Comparison of ENCODE assay signal across 12 mouse cellular contexts in genomic region chr16:58481906-58482270, GRCm38 (mm10). TPM values are rescaled to one million over a fixed set of nuclear protein-coding genes. Genes with fewer than 3 reads are reported as not detected.
DNase-seq lines count a peak whose midpoint lies in the region; TF ChIP-seq lines count a peak whose summit lies in the region.
"Had no signal": no experiment of that assay in that cellular context is flagged by ENCODE, and none has a peak within 500 bp of the region (broad histone marks: within the 10 kb centered on the region; RNA-seq: fewer than 3 reads in every experiment).

No protein-coding gene starts in this region.

- H3K4me3 ChIP-seq in layer of hippocampus, adult 2 months = no peak overlapping the region
- H3K4me3 ChIP-seq in CH12.LX (replicated peaks in 1 of 3; ENCODE audit: low read depth in 2 of 3, low read length in 2 of 3, poor library complexity in 1 of 3) = no peak overlapping the region
- H3K4me3 ChIP-seq in brown adipose tissue, adult 24 weeks (ENCODE audit: insufficient read depth, low read depth, low read length) = no peak overlapping the region
- H3K4me3 ChIP-seq: hindbrain, embryonic 12.5 days; midbrain, embryonic 15.5 days had no signal

- peak; percentile 37 to 40 for DNase-seq in heart, adult 18-20 months
- no peak for DNase-seq in heart, postnatal 4 days
- no peak for DNase-seq in layer of hippocampus, adult 2 months (ENCODE audit: low spot score in 2 of 2)
- DNase-seq in layer of hippocampus, adult 9-10 months (ENCODE audit: low spot score) = no peak
- no peak for DNase-seq in CH12.LX (ENCODE audit: extremely low read depth)
- DNase-seq in cerebellum, adult 11 months = no peak
- DNase-seq: cerebellum, adult 8-10 months; lung, adult 2 months; thymus, postnatal 36 days had no signal

- H3K79me2 ChIP-seq in CH12.LX (replicated peaks; ENCODE audit: control insufficient read depth, extremely low read depth, insufficient read depth, poor library complexity, severe bottlenecking) = peaks cover 22% of the 10 kb centered on the region

- in situ Hi-C loops in CH12.LX (cut with MboI; ENCODE audit: low pct_ligation_motif_present, low pct_unique_long_range_greater_than_20kb, low sequenced_read_pairs) = no loop called here

- dilution Hi-C loops in CH12.LX (cut with MboI; ENCODE audit: extremely low pct_ligation_motif_present, extremely low pct_unique_long_range_greater_than_20kb, low sequenced_read_pairs) = no loop called here

- TF ChIP-seq CTCF in layer of hippocampus, adult 2 months (conservative IDR thresholded peaks at IDR 0.05) = no peak
- no peak for TF ChIP-seq CTCF in CH12.LX (conservative IDR thresholded peaks at IDR 0.05 in 1 of 2, IDR thresholded peaks at IDR 0.05 in 1 of 2; ENCODE audit: low read depth in 2 of 2, low read length in 2 of 2)

- peak overlapping the region; percentile 26; the same call in 1 of the 2 replicates for H3K9ac ChIP-seq in CH12.LX (ENCODE audit: insufficient read depth, low read depth)
- H3K9ac ChIP-seq: hindbrain, embryonic 12.5 days; midbrain, embryonic 15.5 days had no signal

- peaks cover 31% of the 10 kb centered on the region for H3K9me3 ChIP-seq in CH12.LX (replicated peaks; ENCODE audit: low read length)

- peak overlapping the region; percentile 52 for H3K4me2 ChIP-seq in CH12.LX (ENCODE audit: insufficient read depth, low read depth, poor library complexity, severe bottlenecking)
- H3K4me2 ChIP-seq: hindbrain, embryonic 12.5 days; midbrain, embryonic 15.5 days had no signal

- no peak for TF ChIP-seq RAD21 in CH12.LX (IDR thresholded peaks at IDR 0.05; ENCODE audit: low read depth, low read length)

- peak overlapping the region; percentile 32; the same call in 1 of the 2 replicates for H3K27ac ChIP-seq in layer of hippocampus, adult 2 months
- H3K27ac ChIP-seq in CH12.LX (ENCODE audit: insufficient read depth, low read depth) = peak overlapping the region; percentile 94
- peak overlapping the region; percentile 76 for H3K27ac ChIP-seq in brown adipose tissue, adult 24 weeks (replicated peaks; ENCODE audit: low read depth, low read length)
- H3K27ac ChIP-seq: hindbrain, embryonic 12.5 days; midbrain, embryonic 15.5 days had no signal

- H3K36me3 ChIP-seq in CH12.LX (replicated peaks in 1 of 2; ENCODE audit: control insufficient read depth in 1 of 2, insufficient read depth in 1 of 2, low read length in 1 of 2) = peaks cover 69 to 88% of the 10 kb centered on the region in 2 experiments
- H3K36me3 ChIP-seq: midbrain, embryonic 15.5 days had no signal

- no peaks in the 10 kb centered on the region for H3K27me3 ChIP-seq in CH12.LX (replicated peaks)
- H3K27me3 ChIP-seq: hindbrain, embryonic 12.5 days; midbrain, embryonic 15.5 days had no signal

- H3K4me1 ChIP-seq in CH12.LX (ENCODE audit: control insufficient read depth in 1 of 2, insufficient read depth in 2 of 2) = peaks cover 23 to 54% of the 10 kb centered on the region in 2 experiments
- H3K4me1 ChIP-seq in brown adipose tissue, adult 24 weeks (ENCODE audit: control insufficient read depth, insufficient read depth, insufficient read length, low read length) = peaks cover 21% of the 10 kb centered on the region
- H3K4me1 ChIP-seq: hindbrain, embryonic 12.5 days; midbrain, embryonic 15.5 days had no signal

- no peak for TF ChIP-seq POLR2A in CH12.LX (IDR thresholded peaks at IDR 0.05; ENCODE audit: low read depth, low read length)

- no peak for TF ChIP-seq EP300 in CH12.LX (IDR thresholded peaks at IDR 0.05; ENCODE audit: low read length)

TF ChIP-seq in CH12.LX, 34 proteins besides CTCF, POLR2A, EP300 and RAD21:
- TF ChIP-seq ELF1 (IDR thresholded peaks at IDR 0.05; ENCODE audit: low read depth, low read length) = no peak
- no peak for TF ChIP-seq USF2 (conservative IDR thresholded peaks at IDR 0.05; ENCODE audit: low read depth, low read length)
- TF ChIP-seq TCF12 (IDR thresholded peaks at IDR 0.05; ENCODE audit: low read depth, low read length) = no peak
- no peak for TF ChIP-seq SMC3 (IDR thresholded peaks at IDR 0.05; ENCODE audit: low read depth, low read length)
- TF ChIP-seq CHD2 (IDR thresholded peaks at IDR 0.05; ENCODE audit: low read length) = no peak
- no peak for TF ChIP-seq POLR2AphosphoS2 (IDR thresholded peaks at IDR 0.05; ENCODE audit: low read depth, low read length)
- TF ChIP-seq PAX5 (IDR thresholded peaks at IDR 0.05; ENCODE audit: low read length) = no peak
- TF ChIP-seq ZKSCAN1 (IDR thresholded peaks at IDR 0.05; ENCODE audit: borderline replicate concordance, low read depth, low read length) = no peak
- no peak for TF ChIP-seq TBP (conservative IDR thresholded peaks at IDR 0.05; ENCODE audit: low read depth, low read length)
- no peak for TF ChIP-seq MAX (IDR thresholded peaks at IDR 0.05; ENCODE audit: low read length)
- TF ChIP-seq KAT2A (IDR thresholded peaks at IDR 0.05; ENCODE audit: insufficient replicate concordance, low read length) = no peak
- no peak for TF ChIP-seq ZMIZ1 (IDR thresholded peaks at IDR 0.05; ENCODE audit: low read depth, low read length)
- TF ChIP-seq USF1 (IDR thresholded peaks at IDR 0.05; ENCODE audit: low read depth, low read length) = no peak

RNA-seq across cellular contexts. Expression of gene St3gal6, which starts 42.2 kb away (rescaled TPM):
- 10 to 100 TPM; 41.9 to 43.0 TPM for total RNA-seq in heart, adult 18-20 months (2021)
- total RNA-seq in heart, postnatal 4 days (2021) = 10 to 100 TPM; 23.4 to 29.1 TPM
- 10 to 100 TPM; 13.0 to 17.4 TPM for total RNA-seq in layer of hippocampus, adult 2 months (2021)
- total RNA-seq in CH12.LX (2012; rRNA removed) (149 and 167 TPM in 2 replicates), CH12.LX (2014; rRNA removed) (225 and 240 TPM in 2 replicates)
- 391 and 420 TPM in 2 replicates for polyA plus RNA-seq in CH12.LX (2012; ENCODE audit: insufficient read length, low read depth)
- 39.7 and 40.3 TPM in 2 replicates for polyA plus RNA-seq in brown adipose tissue, adult 24 weeks (2012; ENCODE audit: insufficient read depth, insufficient read length, missing spikeins)

Comparison
In these comparisons a context has a peak if more than half of its experiments do, and no peak if none do; other contexts are left out.
1. DNase-seq: peak in heart, adult 18-20 months (2 of 2); none in heart, postnatal 4 days (single experiment), layer of hippocampus, adult 2 months (0 of 2), layer of hippocampus, adult 9-10 months (single experiment), CH12.LX (single experiment) and cerebellum, adult 11 months (single experiment).
2. H3K27ac ChIP-seq: peak in every context shown above with its lines; median percentile 94 in CH12.LX; 76 in brown adipose tissue, adult 24 weeks; 32 in layer of hippocampus, adult 2 months.